Mouse (Mus musculus): ENCODE measurements at regions not wholly inside any gene's neighbourhood (a gene's known extent, or its start where the extent isn't known, plus 50 kb on each side); places are given as distances from the start of the nearest gene placed in this dataset.
"Not testable (repeated sequence)": the region's sequence is repeated elsewhere in the genome, so short reads cannot be mapped to it uniquely, and the experiment has no call there.

- no peak for DNase-seq (ENCODE audit: low spot score in 2 of 2)
Measured at GRCm38 (mm10) chr10:111592416-111593149, 86.5 kb downstream of the Phlda1 start.

GRCm38 (mm10) chr10:111593280-111593679 is 87.2 kb downstream of the Phlda1 start:
- no peak for DNase-seq (ENCODE audit: low spot score in 2 of 2)

- no peak for DNase-seq (ENCODE audit: low spot score in 2 of 2)
Measured at GRCm38 (mm10) chr10:111594171-111594570, 88.1 kb downstream of the Phlda1 start.

GRCm38 (mm10) chr10:111594651-111595050 is 88.6 kb downstream of the Phlda1 start:
- DNase-seq (ENCODE audit: low spot score in 2 of 2), result no peak

- no peak for DNase-seq (ENCODE audit: low spot score in 2 of 2)
Measured at GRCm38 (mm10) chr10:111595513-111595995, 89.5 kb downstream of the Phlda1 start.

GRCm38 (mm10) chr10:111598650-111599049 is 92.6 kb downstream of the Phlda1 start:
- DNase-seq (ENCODE audit: low spot score in 2 of 2), result no peak

GRCm38 (mm10) chr10:111599297-111600250 is 93.5 kb downstream of the Phlda1 start:
- no peak for DNase-seq (ENCODE audit: low spot score in 2 of 2)

- DNase-seq (ENCODE audit: low spot score in 2 of 2), result no peak
Measured at GRCm38 (mm10) chr10:111600251-111600620, 94.2 kb downstream of the Phlda1 start.

GRCm38 (mm10) chr10:111600677-111601099 is 94.6 kb downstream of the Phlda1 start:
- peak; percentile 84 to 85 for DNase-seq (ENCODE audit: low spot score in 2 of 2)

GRCm38 (mm10) chr10:111603166-111603565 is 97.1 kb downstream of the Phlda1 start:
- no peak for DNase-seq (ENCODE audit: low spot score in 2 of 2)

- DNase-seq (ENCODE audit: low spot score in 2 of 2), result not testable (repeated sequence)
Measured at GRCm38 (mm10) chr10:111607381-111607780, 101.3 kb downstream of the Phlda1 start.

GRCm38 (mm10) chr10:111608385-111609093 is 102.5 kb downstream of the Phlda1 start:
- no peak for DNase-seq (ENCODE audit: low spot score in 2 of 2)

GRCm38 (mm10) chr10:111609889-111610288 is 103.8 kb downstream of the Phlda1 start:
- DNase-seq (ENCODE audit: low spot score in 2 of 2), result no peak

- no peak for DNase-seq (ENCODE audit: low spot score in 2 of 2)
Measured at GRCm38 (mm10) chr10:111619627-111620270, 113.7 kb downstream of the Phlda1 start.

- no peak for DNase-seq (ENCODE audit: low spot score in 2 of 2)
Measured at GRCm38 (mm10) chr10:111620927-111621676, 115.0 kb downstream of the Phlda1 start.

- peak in 1 of 2 experiments; percentile 19 for DNase-seq (ENCODE audit: low spot score in 2 of 2)
Measured at GRCm38 (mm10) chr10:111622789-111623188, 116.7 kb downstream of the Phlda1 start.

- DNase-seq (ENCODE audit: low spot score in 2 of 2), result no peak
Measured at GRCm38 (mm10) chr10:111624021-111624420, 117.9 kb downstream of the Phlda1 start.

- DNase-seq (ENCODE audit: low spot score in 2 of 2), result no peak
Measured at GRCm38 (mm10) chr10:111624624-111625023, 118.5 kb downstream of the Phlda1 start.

- no peak for DNase-seq (ENCODE audit: low spot score in 2 of 2)
Measured at GRCm38 (mm10) chr10:111625573-111625972, 119.5 kb downstream of the Phlda1 start.

- no peak for DNase-seq (ENCODE audit: low spot score in 2 of 2)
Measured at GRCm38 (mm10) chr10:111626009-111626408, 119.9 kb downstream of the Phlda1 start.
